Mouse (Mus musculus) cortical plate, adult 2 months (tissue): ENCODE data around the gene Pdcd6ip. TPM values are rescaled to one million over a fixed set of nuclear protein-coding genes. Genes with fewer than 3 reads are reported as not detected.
A peak's percentile ranks its signal among the peaks of the same experiment; 100 is the strongest.
"Not testable (repeated sequence)": the region's sequence is repeated elsewhere in the genome, so short reads cannot be mapped to it uniquely, and the experiment has no call there.

ENCODE experiments used
- H3K27ac ChIP-seq: fragments of 200-500 bp; 2 replicates; pipeline ENCODE4 v1.5.1; 2012; ENCODE audit warnings: low read length, control low read depth, inconsistent platforms; ENCODE audit not compliant: insufficient read depth
- H3K4me1 ChIP-seq: fragments of 200-500 bp; 2 replicates; pipeline ENCODE4 v1.6.1; 2011; ENCODE audit warnings: low read length; ENCODE audit not compliant: control insufficient read depth, insufficient read depth
- H3K4me3 ChIP-seq: fragments of 200-500 bp; 2 replicates; pipeline ENCODE4 v1.5.1; 2011; ENCODE audit warnings: mild to moderate bottlenecking, low read length, control low read depth; ENCODE audit not compliant: insufficient read depth
- CTCF ChIP-seq: fragments of 200-500 bp; IDR thresholded peaks from 2 replicates; pipeline ENCODE4 v1.5.1; 2011; ENCODE audit warnings: mild to moderate bottlenecking, control low read depth, low read length; ENCODE audit not compliant: insufficient read depth; ENCODE audit errors: extremely low read depth
- POLR2A ChIP-seq: fragments of 200-500 bp; IDR thresholded peaks from 2 replicates; pipeline ENCODE4 v1.6.1; 2011; ENCODE audit warnings: mild to moderate bottlenecking, low read length, control low read depth; ENCODE audit not compliant: insufficient read depth; ENCODE audit errors: extremely low read depth
- polyA plus RNA-seq: library from polyadenylated mRNA; depleted of rRNA; stranded (reverse); fragments of >200 nt; gene quantifications from 2 replicates; pipeline ENCODE4 v1.2.3, GENCODE M21; 2012

Pdcd6ip gene
- polyA plus RNA-seq, 1 experiment = 48.4 TPM

GRCm38 (mm10) chr9:113706108-113706507, 2.0 kb downstream of the Pdcd6ip start:
- Histone ChIP-seq H3K4me3 (peak overlapping the region; percentile 84; the same call in 1 of the 2 replicates), H3K4me1 (peaks cover 11% of the 10 kb centered on the region), H3K27ac (no peak overlapping the region)
- TF ChIP-seq CTCF = no peak
- no peak for TF ChIP-seq POLR2A

DNA sequence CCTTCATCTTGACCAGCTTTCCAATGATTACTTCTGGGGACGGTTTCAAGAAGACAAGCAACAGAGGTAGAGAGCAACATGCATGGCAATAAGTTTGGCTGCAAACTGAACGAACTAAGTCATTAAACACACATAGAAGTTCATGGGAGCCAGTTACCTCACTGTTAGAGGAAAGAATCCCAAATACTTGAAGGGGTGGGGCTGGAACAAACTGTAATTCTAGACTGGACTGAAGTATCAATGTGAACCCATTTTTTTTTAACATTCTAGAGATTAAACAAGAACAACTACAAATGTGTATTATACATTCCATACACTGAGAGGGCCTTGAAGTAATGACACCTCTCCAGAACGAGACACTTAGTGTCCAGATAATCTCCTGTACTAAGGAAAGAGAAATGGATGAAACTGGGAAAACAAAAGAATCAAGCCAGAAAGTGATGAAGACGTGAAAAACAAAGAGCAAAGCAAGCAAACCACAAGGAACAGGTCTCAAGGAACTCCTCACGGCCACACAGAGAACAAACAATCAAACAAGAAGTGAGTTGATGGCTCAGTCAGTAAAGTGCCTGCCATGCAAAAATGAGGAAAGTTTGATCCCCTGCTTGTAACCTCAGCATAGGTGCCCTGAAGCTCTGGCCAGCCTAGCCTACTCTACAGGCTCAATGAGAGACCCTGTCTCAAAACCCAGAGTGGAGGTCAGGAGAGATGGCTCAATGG, 6.5 kb downstream of the Pdcd6ip start:
- no peak for TF ChIP-seq CTCF
- Histone ChIP-seq H3K27ac (no peak overlapping the region), H3K4me3 (no peak overlapping the region), H3K4me1 (peaks cover 7% of the 10 kb centered on the region)

DNA sequence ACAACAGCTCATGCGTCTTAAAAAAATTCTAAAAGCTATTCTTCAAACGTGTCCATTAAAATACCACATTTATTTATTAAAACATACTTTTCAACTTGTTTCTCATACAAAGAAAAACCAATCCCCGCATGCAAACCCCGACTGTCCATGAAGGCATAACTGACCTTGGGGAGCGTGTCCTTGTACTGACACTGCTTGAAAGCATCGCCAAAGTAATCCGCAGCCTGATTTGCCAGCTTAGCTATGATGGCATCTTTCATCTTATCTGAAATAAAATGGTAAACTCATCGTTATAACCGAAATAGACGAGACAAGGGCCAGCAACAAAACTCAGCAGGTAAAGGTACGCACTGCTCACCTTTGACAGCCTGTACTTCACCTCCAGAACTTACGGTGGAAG, 20.6 kb downstream of the Pdcd6ip start:
- Histone ChIP-seq H3K4me3 (no peak overlapping the region), H3K4me1 (no peaks in the 10 kb centered on the region), H3K27ac (no peak overlapping the region)
- TF ChIP-seq CTCF (no peak), POLR2A (no peak)

GRCm38 (mm10) chr9:113673721-113674120, 34.3 kb downstream of the Pdcd6ip start:
- no peak for TF ChIP-seq CTCF
- TF ChIP-seq POLR2A = no peak
- H3K27ac ChIP-seq = no peak overlapping the region
- H3K4me1 ChIP-seq = no peaks in the 10 kb centered on the region
- H3K4me3 ChIP-seq = no peak overlapping the region

- Histone ChIP-seq H3K27ac (no peak overlapping the region), H3K4me1 (no peaks in the 10 kb centered on the region), H3K4me3 (no peak overlapping the region)
- no peak for TF ChIP-seq POLR2A
- no peak for TF ChIP-seq CTCF
Measured at GRCm38 (mm10) chr9:113672352-113672751, 35.7 kb downstream of the Pdcd6ip start.

GRCm38 (mm10) chr9:113670857-113671106, 37.3 kb downstream of the Pdcd6ip start:
- no peaks in the 10 kb centered on the region for H3K4me1 ChIP-seq
- no peak overlapping the region for H3K4me3 ChIP-seq
- H3K27ac ChIP-seq = no peak overlapping the region
- TF ChIP-seq CTCF (no peak), POLR2A (no peak)

DNA sequence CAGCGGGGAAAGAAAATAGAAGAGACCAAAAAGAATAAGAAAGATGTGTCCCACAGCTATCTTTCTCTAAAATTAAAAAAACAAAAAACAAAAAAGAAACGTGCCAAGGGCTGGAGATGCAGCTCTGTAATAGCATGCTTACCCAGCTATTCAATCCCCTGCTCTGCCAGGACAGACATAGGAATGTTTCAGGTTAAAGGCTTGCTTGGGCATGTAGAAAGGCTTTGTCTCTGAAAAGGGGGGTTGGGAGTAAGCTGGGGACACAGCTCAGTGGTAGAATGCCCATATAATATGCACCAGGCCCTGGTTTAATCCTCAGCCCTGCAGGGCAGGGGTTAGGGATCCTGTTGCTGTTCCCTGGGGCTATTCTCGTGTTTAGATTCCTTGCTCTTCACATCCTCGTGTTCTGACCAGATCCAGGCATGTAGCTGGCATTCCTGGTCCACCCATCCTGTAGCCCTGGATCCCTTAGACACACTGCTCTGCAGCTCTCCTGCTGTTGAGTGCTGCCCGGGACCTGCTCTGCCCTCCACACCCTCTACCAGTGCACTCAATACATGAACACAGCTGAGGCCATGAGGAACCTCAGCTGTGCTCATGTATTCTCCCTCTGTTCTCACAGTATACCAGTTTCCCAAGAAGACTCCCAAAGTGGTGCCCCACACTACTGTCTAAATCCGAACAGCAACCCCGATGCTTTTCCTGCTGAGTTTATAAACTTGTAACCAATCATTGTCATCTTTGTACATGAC, 37.8 kb downstream of the Pdcd6ip start:
- Histone ChIP-seq H3K4me3 (no peak overlapping the region), H3K4me1 (no peaks in the 10 kb centered on the region), H3K27ac (no peak overlapping the region)
- TF ChIP-seq POLR2A = no peak
- TF ChIP-seq CTCF = no peak

GRCm38 (mm10) chr9:113663476-113663875, 44.6 kb downstream of the Pdcd6ip start:
- Histone ChIP-seq H3K27ac (no peak overlapping the region), H3K4me1 (no peaks in the 10 kb centered on the region), H3K4me3 (no peak overlapping the region)
- TF ChIP-seq CTCF (no peak), POLR2A (no peak)

DNA sequence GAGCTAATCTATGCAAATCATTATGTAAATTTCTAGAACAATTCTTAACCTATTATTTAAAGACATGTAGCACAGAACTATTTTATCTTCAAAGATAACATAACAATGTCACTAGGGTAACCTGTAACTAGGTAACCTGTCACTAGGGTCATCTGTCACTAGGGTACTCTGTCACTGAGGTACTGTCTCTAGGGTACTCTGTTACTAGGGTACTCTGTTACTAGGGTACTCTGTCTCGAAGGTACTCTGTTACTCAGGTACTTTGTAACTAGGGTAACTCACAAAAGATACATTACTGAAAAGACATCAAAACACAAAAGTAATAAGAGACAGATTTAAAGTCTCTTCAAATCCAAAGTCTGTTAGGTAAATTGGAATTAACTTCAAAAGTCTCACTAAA, 50.2 kb downstream of the Pdcd6ip start:
- TF ChIP-seq CTCF = no peak
- TF ChIP-seq POLR2A = no peak
- no peak overlapping the region for H3K27ac ChIP-seq
- no peaks in the 10 kb centered on the region for H3K4me1 ChIP-seq
- H3K4me3 ChIP-seq = no peak overlapping the region

DNA sequence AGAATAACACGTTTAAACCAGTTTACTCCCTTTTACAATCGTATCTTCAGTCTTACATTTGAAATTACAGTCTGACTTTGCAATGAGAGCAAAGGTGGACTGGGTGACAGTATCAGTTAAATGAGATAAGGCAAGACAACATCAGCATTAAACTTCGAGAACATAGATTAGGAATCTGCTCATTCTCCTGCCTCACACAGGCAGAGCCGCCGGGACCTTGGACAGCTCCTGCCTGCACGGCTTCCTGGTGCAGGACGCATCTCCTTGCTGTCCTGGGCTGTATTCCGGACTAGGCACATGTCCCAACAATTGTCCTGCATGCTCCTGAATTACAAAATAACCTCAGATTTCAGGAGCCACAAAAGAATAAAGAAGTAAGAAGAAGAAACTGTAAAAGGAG, 54.5 kb downstream of the Pdcd6ip start:
- no peak overlapping the region for H3K27ac ChIP-seq
- H3K4me1 ChIP-seq = no peaks in the 10 kb centered on the region
- TF ChIP-seq POLR2A (no peak), CTCF (no peak)
- no peak overlapping the region for H3K4me3 ChIP-seq

- no peak overlapping the region for H3K4me3 ChIP-seq
- TF ChIP-seq POLR2A (no peak), CTCF (no peak)
- no peaks in the 10 kb centered on the region for H3K4me1 ChIP-seq
- no peak overlapping the region for H3K27ac ChIP-seq
Measured at GRCm38 (mm10) chr9:113650787-113651186, 57.3 kb downstream of the Pdcd6ip start.

- H3K27ac ChIP-seq, H3K4me1 ChIP-seq, H3K4me3 ChIP-seq: not testable (repeated sequence)
Measured at GRCm38 (mm10) chr9:113649211-113649610, 58.8 kb downstream of the Pdcd6ip start.
